Mouse (Mus musculus) B cell, adult 2 months (primary cell): Measurements from ENCODE around the gene Nek7.

ENCODE experiments used
- DNase-seq, 2 experiments: peaks; one replicate each; pipeline ENCODE4 v3.0.0; 2022

The Nek7 gene

GRCm38 (mm10) chr1:138568434-138569232, 51.3 kb downstream of the Nek7 start:
- DNase-seq = no peak

DNA sequence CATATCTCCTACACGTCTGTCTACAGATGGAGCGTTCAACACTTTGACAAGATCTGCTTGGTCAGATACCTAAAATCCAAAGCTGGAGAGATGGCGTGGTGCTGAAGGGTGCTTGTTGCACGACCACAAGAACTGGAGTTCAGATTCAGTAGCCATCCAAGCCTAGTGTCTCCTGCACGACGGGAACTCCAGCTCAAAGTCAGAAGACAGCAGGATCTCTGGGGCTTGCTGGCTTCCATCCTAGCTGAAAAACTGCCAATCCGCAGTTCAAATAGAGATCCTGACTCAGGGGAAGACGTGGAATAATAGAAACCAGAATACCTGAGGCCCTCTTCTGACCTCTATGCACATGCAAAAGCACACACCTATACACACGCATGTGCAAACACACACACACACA, 52.0 kb downstream of the Nek7 start:
- DNase-seq = no peak

- DNase-seq = no peak
Measured at GRCm38 (mm10) chr1:138564677-138565076, 55.3 kb downstream of the Nek7 start.

DNA sequence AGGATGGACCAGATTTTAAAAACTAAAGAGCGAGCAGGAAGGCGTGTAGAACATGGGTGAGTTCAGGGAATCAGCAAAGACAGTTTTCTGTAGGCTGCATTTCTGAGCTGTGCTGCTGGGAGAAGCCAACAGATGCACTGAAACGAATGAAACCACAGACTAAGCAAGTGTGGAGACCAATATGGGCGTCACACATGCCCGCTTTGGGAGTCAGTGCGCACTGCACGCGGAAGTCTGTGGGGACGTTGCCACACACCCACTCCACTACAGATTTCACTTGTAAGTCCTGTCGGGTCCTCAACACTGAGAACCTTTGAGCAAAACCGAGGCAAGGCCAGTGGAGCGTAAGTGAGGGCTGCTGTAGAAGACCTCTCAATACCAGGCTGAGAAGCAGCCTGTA, 59.2 kb downstream of the Nek7 start:
- no peak for DNase-seq

GRCm38 (mm10) chr1:138559213-138560101, 60.5 kb downstream of the Nek7 start:
- DNase-seq = peak; percentile 41 to 52

DNA sequence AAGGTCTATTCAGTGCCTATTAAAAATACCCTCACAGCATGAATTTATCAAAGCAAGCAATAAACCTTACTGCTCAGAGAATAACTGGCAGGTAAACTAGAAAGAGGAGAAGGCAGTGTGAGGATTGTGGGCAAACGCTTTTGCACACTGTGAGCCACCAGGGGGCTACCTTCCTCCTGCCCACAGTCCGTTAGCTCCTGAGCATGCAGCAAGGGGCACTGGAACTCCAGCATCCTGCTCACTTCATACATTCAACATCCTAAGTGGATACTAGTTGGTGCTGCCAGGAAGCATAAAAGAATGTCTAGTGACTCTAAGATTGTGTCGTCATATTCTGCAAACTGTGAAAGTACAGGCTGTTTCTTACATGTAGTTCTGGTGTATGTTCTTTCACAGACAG, 61.6 kb downstream of the Nek7 start:
- peak; percentile 36 to 41 for DNase-seq

DNA sequence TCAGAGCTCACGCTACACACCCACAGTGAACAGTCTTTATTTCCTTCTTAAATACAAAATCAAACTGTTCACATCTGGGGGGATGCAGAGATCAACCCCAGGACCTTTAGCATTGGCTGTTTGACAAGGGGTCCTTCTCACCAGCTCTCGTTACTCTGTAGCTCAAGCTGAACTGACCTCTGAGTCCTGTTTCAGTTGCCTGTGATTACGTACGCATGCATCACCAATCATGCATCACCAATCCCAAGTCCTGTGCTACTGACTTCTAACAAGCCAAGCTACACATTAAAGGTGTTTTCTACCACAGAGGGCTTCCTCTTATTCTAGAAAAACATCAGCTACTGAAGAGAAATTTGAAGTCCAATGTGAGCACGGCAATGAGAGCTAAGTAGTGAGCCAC, 65.0 kb downstream of the Nek7 start:
- DNase-seq = no peak

DNA sequence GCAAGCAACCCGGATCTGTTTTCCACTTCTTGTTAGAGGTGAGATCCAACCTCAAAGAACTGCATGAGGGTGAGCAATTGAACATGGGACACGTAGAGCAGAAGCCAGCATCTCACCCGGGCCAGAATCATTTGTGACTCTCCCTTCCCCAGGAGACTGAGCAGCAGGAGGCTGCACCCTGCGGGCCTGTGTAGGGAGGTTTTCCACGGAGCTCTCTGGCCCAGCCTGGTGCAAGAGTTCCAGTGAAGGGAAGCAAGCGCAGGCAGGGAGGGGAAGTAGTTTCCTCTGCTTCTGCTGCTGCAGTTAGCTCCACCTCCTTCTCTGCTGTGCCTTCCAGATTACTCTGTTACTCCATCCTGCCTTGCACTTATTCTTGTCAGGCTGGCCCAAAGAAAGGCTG, 69.8 kb downstream of the Nek7 start:
- no peak for DNase-seq

DNA sequence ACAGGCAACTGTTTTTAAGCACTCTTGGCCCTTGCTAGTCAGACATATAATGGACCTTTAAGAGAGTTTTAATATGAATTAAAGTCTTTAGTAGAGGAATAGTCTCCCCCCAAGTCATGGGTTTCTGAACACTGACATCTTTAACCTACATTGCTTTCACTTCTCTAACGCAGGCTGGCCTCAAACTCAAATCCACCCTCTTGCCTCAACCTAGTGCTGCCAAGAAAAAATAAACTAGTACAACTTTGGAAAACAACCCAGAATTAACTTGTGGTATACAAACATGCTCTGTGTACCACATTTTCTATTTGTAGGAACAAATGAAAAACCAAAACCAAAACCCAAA, 77.8 kb downstream of the Nek7 start:
- DNase-seq = peak; percentile 24 to 32

DNA sequence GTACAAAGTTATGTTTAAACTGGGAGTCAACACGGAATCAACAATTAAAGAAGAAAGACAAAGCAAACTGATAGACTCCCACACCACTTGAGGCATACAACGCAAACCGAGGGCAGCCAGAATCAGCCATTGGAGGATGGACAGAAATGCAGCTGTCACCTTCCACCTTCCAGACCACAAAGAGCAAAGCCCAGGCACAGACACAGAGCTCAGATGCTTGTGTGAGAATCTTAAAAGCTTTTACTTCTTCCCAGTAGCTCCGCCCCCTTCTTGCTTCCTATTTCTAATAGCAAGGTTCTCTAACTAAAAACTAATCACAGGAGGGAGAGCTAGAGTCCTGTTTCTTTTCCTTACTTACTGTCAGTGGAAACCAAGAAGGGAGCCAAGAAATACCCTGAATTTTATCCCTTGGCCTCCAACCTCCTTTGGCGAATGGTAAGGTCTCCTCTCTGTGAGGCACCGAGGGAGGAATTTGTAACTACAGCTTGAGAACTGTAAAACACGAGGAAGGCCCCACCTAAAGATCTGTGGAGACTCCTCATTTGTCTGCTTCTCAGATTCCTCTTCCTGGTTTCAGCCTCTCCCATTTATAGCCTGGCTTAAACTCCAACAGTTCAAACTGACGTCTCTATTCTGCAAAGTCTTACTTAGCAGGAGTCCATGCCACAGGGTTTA, 78.3 kb downstream of the Nek7 start:
- peak; percentile 51 to 52 for DNase-seq

- DNase-seq = no peak
Measured at GRCm38 (mm10) chr1:138539713-138540112, 80.2 kb downstream of the Nek7 start.

GRCm38 (mm10) chr1:138538217-138538616, 81.7 kb downstream of the Nek7 start:
- no peak for DNase-seq

DNA sequence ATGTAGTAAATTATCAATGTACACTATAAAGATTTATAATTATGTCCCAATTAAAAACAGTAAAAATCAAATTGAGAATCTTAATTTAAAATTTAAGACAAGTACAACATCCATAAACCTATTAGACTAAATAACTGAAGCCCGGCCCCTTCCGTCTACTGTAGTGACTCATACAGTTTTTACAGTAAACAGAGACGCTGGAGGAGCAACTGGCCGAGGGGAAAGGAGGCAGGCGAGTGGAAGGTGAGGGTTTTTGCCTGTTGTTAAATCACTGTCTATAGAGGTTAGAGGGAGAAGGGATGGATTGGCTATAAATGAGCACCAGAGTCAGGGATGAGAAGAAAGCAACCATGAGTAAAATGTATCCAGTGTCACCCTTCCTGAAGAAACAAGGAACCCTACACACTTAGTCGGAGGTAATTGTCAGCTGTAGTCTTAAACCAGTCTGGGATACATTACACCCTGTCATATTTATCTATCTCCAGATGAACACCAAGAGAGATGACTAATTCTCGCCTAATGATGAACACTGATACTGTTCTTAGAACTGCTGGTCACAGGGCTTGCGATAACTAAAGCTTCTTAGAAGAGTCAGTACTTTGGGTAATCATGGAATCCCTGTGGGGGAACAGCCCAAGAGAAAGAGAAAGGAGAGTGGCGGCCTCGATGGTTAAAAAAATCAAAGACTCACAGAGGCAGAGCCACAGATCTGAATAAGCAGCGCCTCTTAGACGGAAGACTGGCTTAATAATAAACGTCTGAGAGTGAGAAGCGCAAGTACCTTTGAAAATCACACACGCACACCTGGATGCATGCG, 84.0 kb downstream of the Nek7 start:
- DNase-seq = peak in 1 of 2 experiments; percentile 0

DNA sequence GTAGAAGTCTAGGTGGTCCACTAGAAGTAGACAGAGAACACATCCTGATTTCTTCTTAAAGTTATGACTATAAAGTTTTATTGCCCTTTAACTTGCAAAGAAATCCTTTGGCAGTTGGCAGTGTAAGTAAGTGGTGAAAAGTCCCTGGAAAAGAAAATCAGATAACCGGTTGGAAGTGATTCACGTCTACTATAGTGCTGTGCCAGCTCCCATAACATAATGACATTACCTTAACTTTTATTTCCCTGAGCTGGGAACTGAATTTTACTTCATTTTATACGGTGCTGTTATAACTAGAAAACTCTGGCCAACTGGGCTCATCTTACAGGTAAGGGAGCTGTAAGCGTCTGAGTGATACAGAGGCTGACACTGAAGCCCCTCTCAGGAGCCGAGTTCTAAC, 89.3 kb downstream of the Nek7 start:
- DNase-seq = no peak

DNA sequence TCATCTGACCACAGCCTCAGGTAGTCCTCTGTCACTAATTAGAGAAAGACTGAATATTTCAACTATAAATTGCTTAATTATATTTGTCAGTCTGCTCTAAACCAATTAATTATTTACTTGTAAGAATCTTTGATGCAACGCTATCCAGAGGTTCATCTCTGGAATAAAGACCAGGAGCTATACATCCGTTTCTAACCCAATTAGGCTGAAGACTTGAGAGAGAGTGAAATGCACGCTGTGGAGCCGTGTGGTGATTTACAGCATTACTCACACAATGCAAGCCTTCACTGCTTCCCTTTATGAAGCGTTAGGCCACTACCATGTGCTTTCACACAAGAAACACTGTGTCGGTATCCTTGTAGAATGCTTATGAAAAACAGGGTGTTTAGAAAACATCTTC, 96.0 kb downstream of the Nek7 start:
- DNase-seq = no peak

DNA sequence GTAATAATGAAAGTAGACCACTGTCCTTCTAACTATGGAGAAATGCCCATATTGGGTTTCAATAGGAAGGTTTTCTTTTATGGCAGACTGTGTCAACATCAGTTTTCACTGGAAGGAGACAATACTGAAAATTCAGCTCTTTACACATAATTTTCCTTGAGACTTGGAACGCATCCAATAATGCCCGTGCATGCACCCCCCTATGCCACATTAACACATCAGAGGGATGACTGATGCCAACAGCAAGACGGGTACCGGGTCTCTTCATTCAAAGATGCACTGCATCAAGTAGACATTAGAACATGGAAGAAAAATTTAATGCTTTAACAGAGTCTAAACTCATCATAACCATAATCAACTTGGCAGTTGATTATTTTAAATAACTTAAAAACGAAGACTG, 101.7 kb downstream of the Nek7 start:
- no peak for DNase-seq

GRCm38 (mm10) chr1:138517360-138518099, 102.4 kb downstream of the Nek7 start:
- peak; percentile 29 to 38 for DNase-seq

DNA sequence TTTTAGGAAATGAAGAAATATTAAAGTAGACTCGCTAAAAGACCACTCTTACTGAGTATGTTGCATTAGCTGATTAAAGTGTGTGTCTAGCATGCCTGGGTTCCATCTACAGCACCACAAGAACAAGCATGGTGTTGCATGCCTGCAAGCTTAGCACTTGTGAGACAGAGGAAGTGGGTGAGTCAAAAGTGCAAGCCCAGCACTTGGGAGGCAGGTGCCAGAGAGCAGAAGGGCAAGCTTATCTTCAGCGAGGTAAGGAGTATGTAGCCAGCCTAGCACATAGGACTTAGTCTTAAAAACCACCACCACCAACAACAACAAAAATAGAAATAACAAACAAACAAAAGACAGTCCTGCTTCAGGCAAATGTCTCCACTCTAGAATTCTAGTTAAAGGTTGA, 103.0 kb downstream of the Nek7 start:
- DNase-seq = peak in 1 of 2 experiments; percentile 6

DNA sequence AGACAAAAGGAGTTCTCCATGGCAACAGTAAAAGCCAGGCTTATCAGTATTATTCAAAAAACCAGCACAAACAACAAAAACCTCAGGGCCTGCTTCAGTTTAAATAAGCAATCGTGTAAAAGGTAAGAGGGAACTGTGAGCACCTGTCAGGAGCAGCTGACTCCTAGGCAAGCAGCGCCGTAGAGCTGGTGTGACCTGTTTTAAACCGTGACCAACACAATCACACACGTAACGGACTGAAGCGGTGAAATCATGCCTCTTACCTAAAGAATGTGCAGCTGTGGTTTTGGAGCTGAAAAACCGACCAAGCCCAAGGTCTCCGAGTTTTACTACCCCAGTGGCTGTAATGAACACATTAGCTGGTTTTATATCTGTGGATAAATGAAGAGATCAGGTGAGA, 104.6 kb downstream of the Nek7 start:
- DNase-seq = no peak

DNA sequence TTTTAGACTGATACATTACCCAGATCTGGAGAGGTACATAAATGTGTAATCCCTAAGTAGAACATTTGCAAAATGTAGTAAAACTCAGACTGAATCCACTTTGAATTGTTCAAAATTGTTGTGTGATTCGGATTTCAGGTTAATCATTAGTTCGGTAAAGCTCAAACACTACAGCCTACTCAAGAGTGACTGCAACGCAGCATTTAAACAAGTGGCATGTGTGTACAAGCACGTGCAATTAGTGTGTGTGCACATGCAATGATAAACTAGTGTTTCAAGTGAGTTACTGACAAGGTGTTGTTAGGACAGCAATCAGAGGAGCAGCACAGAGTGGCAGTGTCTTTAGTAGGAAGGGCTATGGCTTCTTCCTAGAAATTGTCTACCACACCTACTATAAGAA, 106.0 kb downstream of the Nek7 start:
- no peak for DNase-seq

GRCm38 (mm10) chr1:138510566-138510965, 109.4 kb downstream of the Nek7 start:
- DNase-seq = no peak

DNA sequence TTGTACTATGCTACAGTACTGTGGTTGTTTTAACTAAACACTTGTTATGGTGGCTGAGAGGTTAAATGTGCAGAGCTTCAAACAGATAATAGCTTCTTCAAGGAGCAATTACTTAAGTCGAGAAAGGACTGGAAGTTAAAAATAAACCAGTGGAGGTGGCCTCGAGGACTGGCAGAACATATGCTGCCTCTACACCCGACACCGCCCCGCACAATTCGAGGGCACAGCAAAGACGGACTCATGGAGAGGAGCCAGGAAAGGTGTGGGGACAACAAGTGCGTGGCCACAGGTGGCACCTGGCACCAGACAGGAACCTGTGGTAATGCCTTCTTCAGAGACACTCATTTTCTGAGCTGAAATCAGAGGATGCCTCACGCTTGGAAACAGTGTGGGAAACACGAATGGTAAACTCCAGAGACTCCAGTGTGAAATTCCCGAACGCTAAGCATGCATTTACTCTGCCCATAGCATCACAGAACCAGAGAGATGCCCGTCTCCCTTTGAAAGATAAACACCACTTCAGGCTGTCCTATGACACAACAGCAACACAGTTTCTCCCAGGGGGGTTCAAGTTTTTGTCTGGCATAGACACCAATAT, 112.4 kb downstream of the Nek7 start:
- no peak for DNase-seq
